Mouse (Mus musculus) MEL (cell line): ENCODE data around the gene Ppard. TPM values are rescaled to one million over a fixed set of nuclear protein-coding genes. Genes with fewer than 3 reads are reported as not detected.

Experiments used
- DNase-seq: peaks from one replicate; pipeline ENCODE4 v3.0.0; 2011; ENCODE audit warnings: low read depth, low spot score
- H3K27ac ChIP-seq: 2 replicates; pipeline ENCODE4 v1.5.1; 2012; ENCODE audit warnings: low read depth, mild to moderate bottlenecking, control low read depth, low read length, moderate library complexity; ENCODE audit not compliant: control insufficient read depth
- H3K27me3 ChIP-seq, 2 experiments: fragments of 150-350 bp in 1 of 2; sonication (generic) in 1 of 2; 2 replicates each; pipeline ENCODE4 v1.6.1; 2012; ENCODE audit warnings: low read length in 2 of 2, mild to moderate bottlenecking in 2 of 2, improper control_type of control experiment in 1 of 2, moderate library complexity in 1 of 2; ENCODE audit not compliant: insufficient read depth in 2 of 2, control insufficient read depth in 1 of 2
- H3K36me3 ChIP-seq, 2 experiments: 2 replicates each; pipeline ENCODE4 v1.6.1; 2012 to 2014; ENCODE audit warnings: low read length in 2 of 2, improper control_type of control experiment in 1 of 2, inconsistent platforms in 1 of 2, mild to moderate bottlenecking in 1 of 2; ENCODE audit not compliant: insufficient read depth in 2 of 2, control insufficient read depth in 1 of 2
- H3K4me1 ChIP-seq, 2 experiments: fragments of 150-350 bp in 1 of 2; sonication (generic) in 1 of 2; 2 replicates each; pipeline ENCODE4 v1.6.1; 2012; ENCODE audit warnings: low read length in 2 of 2, improper control_type of control experiment in 1 of 2, mild to moderate bottlenecking in 1 of 2; ENCODE audit not compliant: insufficient read depth in 2 of 2, control insufficient read depth in 1 of 2
- H3K4me3 ChIP-seq, 2 experiments: fragments of 150-350 bp in 1 of 2; sonication (generic) in 1 of 2; 2 replicates each; pipeline ENCODE4 v1.5.1; 2012; ENCODE audit warnings: low read depth in 2 of 2, low read length in 2 of 2, mild to moderate bottlenecking in 2 of 2, moderate library complexity in 2 of 2, control low read depth in 1 of 2, improper control_type of control experiment in 1 of 2; ENCODE audit not compliant: control insufficient read depth in 1 of 2, insufficient read depth in 1 of 2
- H3K79me2 ChIP-seq: 2 replicates; pipeline ENCODE4 v1.6.1; 2012; ENCODE audit warnings: mild to moderate bottlenecking, low read length, moderate library complexity; ENCODE audit not compliant: control insufficient read depth, poor library complexity, insufficient read depth
- H3K9ac ChIP-seq: 2 replicates; pipeline ENCODE4 v1.6.1; 2012; ENCODE audit warnings: low read depth, mild to moderate bottlenecking, control low read depth, low read length, moderate library complexity; ENCODE audit not compliant: control insufficient read depth, poor library complexity, severe bottlenecking
- H3K9me3 ChIP-seq: fragments of 150-350 bp; sonication (generic); replicated peaks from 2 replicates; pipeline ENCODE4 v1.6.1; 2012; ENCODE audit warnings: mild to moderate bottlenecking, low read length, improper control_type of control experiment, moderate library complexity; ENCODE audit not compliant: insufficient read depth
- CHD1 ChIP-seq: IDR thresholded peaks from 2 replicates; pipeline ENCODE4 v1.6.1; 2012; ENCODE audit warnings: low read depth, mild to moderate bottlenecking, inconsistent platforms, low read length, improper control_type of control experiment
- CHD2 ChIP-seq: IDR thresholded peaks from 2 replicates; pipeline ENCODE4 v1.6.1; 2011; ENCODE audit warnings: low read length, improper control_type of control experiment
- CTCF ChIP-seq, 3 experiments: IDR thresholded peaks in 2 of 3; conservative IDR thresholded peaks in 1 of 3; 2 replicates each; pipeline ENCODE4 v1.5.1; 2011 to 2012; ENCODE audit warnings: low read length in 3 of 3, low read depth in 2 of 3, mild to moderate bottlenecking in 2 of 3, improper control_type of control experiment in 1 of 3, inconsistent platforms in 1 of 3, mixed read lengths in 1 of 3, moderate library complexity in 1 of 3; ENCODE audit not compliant: control insufficient read depth in 1 of 3, insufficient read depth in 1 of 3, poor library complexity in 1 of 3, severe bottlenecking in 1 of 3
- ETS1 ChIP-seq: IDR thresholded peaks from 2 replicates; pipeline ENCODE4 v1.6.1; 2012; ENCODE audit warnings: low read depth, mild to moderate bottlenecking, inconsistent platforms, low read length, improper control_type of control experiment, moderate library complexity
- GABPA ChIP-seq: IDR thresholded peaks from 2 replicates; pipeline ENCODE4 v1.6.1; 2012; ENCODE audit warnings: low read depth, mild to moderate bottlenecking, inconsistent platforms, low read length, improper control_type of control experiment, moderate library complexity
- GATA1 ChIP-seq: IDR thresholded peaks from 2 replicates; pipeline ENCODE4 v1.6.1; 2011; ENCODE audit warnings: low read depth, low read length, improper control_type of control experiment
- MAX ChIP-seq: IDR thresholded peaks from 2 replicates; pipeline ENCODE4 v1.6.1; 2011; ENCODE audit warnings: low read length, improper control_type of control experiment
- MAZ ChIP-seq: IDR thresholded peaks from 2 replicates; pipeline ENCODE4 v1.6.1; 2012; ENCODE audit warnings: low read depth, mild to moderate bottlenecking, inconsistent platforms, low read length, improper control_type of control experiment
- MEF2A ChIP-seq: IDR thresholded peaks from 2 replicates; pipeline ENCODE4 v1.6.1; 2014; ENCODE audit warnings: low read depth, mild to moderate bottlenecking, inconsistent platforms, low read length, improper control_type of control experiment; ENCODE audit not compliant: poor library complexity, insufficient replicate concordance, severe bottlenecking; ENCODE audit errors: extremely low read depth
- MYB ChIP-seq: IDR thresholded peaks from 2 replicates; pipeline ENCODE4 v1.6.1; 2011; ENCODE audit warnings: mild to moderate bottlenecking, low read depth, low read length, improper control_type of control experiment
- POLR2AphosphoS2 ChIP-seq: IDR thresholded peaks from 2 replicates; pipeline ENCODE4 v1.6.1; 2011; ENCODE audit warnings: low read length, improper control_type of control experiment
- RAD21 ChIP-seq: IDR thresholded peaks from 2 replicates; pipeline ENCODE4 v1.6.1; 2011; ENCODE audit warnings: mild to moderate bottlenecking, low read depth, low read length, improper control_type of control experiment
- SIN3A ChIP-seq: IDR thresholded peaks from 2 replicates; pipeline ENCODE4 v1.6.1; 2012; ENCODE audit warnings: low read length, improper control_type of control experiment, inconsistent platforms
- SMC3 ChIP-seq: IDR thresholded peaks from 2 replicates; pipeline ENCODE4 v1.6.1; 2011; ENCODE audit warnings: low read depth, low read length, improper control_type of control experiment
- TBP ChIP-seq: IDR thresholded peaks from 2 replicates; pipeline ENCODE4 v1.8.0; 2011; ENCODE audit warnings: low read depth, low read length, improper control_type of control experiment
- ZKSCAN1 ChIP-seq: IDR thresholded peaks from 2 replicates; pipeline ENCODE4 v1.6.1; 2012; ENCODE audit warnings: low read depth, mild to moderate bottlenecking, inconsistent platforms, low read length, improper control_type of control experiment, moderate library complexity
- polyA plus RNA-seq, 2 experiments: library from polyadenylated mRNA; stranded (reverse) in 1 of 2; unstranded in 1 of 2; fragments of >175 nt in 1 of 2; fragments of >200 nt in 1 of 2; gene quantifications; 2 replicates each; pipeline versions ENCODE4 v1.2.1 to v1.2.4; 2012; ENCODE audit warnings: low replicate concordance in 2 of 2, low read depth in 1 of 2; ENCODE audit not compliant: insufficient read length in 2 of 2, insufficient read depth in 1 of 2, missing spikeins in 1 of 2
- total RNA-seq: library from RNA; depleted of rRNA; stranded (reverse); fragments of 300-350 nt; gene quantifications from 2 replicates; pipeline ENCODE4 v1.2.3, GENCODE M21; 2012

Gene Ppard
- total and polyA plus RNA-seq, 3 experiments = 3.5 to 12.7 TPM; not detected in 1

DNA sequence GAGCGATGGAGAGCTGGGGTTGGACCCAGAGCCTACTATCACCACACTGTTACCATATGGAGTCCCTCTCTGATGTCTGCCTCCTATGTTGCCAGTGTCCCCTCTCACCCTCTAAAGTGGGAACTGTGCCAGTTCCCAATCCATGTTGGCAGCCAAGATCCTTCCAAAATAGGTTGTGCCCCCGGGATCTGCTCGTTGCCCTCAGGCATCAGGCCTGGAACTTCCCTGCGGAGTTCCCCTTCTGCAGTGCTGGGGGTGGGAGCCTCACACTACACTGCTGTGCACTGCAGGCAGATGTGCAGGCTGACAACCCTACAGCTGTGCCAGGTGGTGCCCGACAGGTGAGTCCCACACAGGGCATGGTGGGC is 19.8 kb downstream of the Ppard start:
- no peak for DNase-seq
- Histone ChIP-seq H3K36me3 (peaks cover 0 to 12% of the 10 kb centered on the region in 2 experiments; a peak in 3 of 4 replicates), H3K27ac (no peak overlapping the region), H3K79me2 (no peaks in the 10 kb centered on the region), H3K9ac (no peak overlapping the region), H3K4me1 (peaks cover 3 to 17% of the 10 kb centered on the region in 2 experiments; a peak in 3 of 4 replicates), H3K27me3 (no peaks in the 10 kb centered on the region), H3K4me3 (no peak overlapping the region), H3K9me3 (no peaks in the 10 kb centered on the region)
- no peak for TF ChIP-seq TBP
- TF ChIP-seq MAZ = no peak
- no peak for TF ChIP-seq CHD1
- TF ChIP-seq ZKSCAN1 = no peak
- no peak for TF ChIP-seq MAX
- TF ChIP-seq CTCF (IDR thresholded peaks at IDR 0.05 in 2 of 3, conservative IDR thresholded peaks at IDR 0.05 in 1 of 3; ENCODE audit: control insufficient read depth in 1 of 3, insufficient read depth in 1 of 3, low read depth in 2 of 3, low read length in 3 of 3, poor library complexity in 1 of 3, severe bottlenecking in 1 of 3) = no peak
- TF ChIP-seq ETS1 = no peak
- no peak for TF ChIP-seq MYB
- no peak for TF ChIP-seq SIN3A
- no peak for TF ChIP-seq CHD2

DNA sequence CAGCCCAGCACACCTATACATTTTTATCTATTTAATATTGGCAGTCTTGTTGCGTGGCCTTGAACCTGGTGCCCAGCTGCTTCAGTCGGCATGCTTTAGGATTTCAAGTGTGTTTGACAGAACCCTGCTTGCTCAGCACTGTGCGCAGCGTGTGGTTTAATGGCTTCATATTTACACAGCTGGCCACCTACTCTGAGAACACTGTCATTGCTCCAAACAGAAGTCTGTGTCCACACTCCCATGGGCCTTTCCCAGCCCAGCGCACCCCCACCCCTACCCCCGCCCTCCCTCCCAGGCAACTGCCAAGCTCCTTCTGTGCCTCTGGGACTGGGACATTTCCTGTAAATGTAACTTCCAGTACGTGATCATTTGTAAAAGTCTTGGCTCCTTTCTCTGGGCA is 20.7 kb downstream of the Ppard start:
- Histone ChIP-seq H3K27ac (no peak overlapping the region), H3K4me3 (no peak overlapping the region), H3K9ac (no peak overlapping the region), H3K9me3 (no peaks in the 10 kb centered on the region), H3K4me1 (peaks cover 3 to 17% of the 10 kb centered on the region in 2 experiments; a peak in 3 of 4 replicates), H3K36me3 (peaks cover 0 to 12% of the 10 kb centered on the region in 2 experiments; a peak in 3 of 4 replicates), H3K79me2 (no peaks in the 10 kb centered on the region), H3K27me3 (no peaks in the 10 kb centered on the region)
- TF ChIP-seq GABPA = no peak
- TF ChIP-seq SMC3 = no peak
- no peak for TF ChIP-seq MEF2A
- no peak for TF ChIP-seq RAD21
- TF ChIP-seq POLR2AphosphoS2 = no peak
- DNase-seq = no peak

DNA sequence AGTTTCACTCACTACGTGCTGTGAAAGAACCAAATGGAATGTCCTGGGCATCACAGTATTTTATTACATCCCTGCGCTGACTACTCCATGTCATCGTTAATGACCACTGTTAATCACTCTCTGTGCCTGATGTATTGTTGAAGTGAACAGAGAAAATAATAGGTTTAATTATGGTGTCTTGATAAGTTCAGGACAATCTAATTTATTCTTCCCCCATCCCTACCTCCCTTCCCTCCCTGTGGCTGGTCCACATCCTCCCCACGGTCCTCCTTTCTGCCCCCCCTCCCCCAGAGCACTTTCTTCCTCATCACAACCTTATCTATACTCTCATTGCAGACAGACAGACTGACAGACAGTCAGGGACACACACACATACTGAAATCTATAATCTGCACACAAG is 22.3 kb downstream of the Ppard start:
- H3K4me1 ChIP-seq = peaks cover 3 to 17% of the 10 kb centered on the region in 2 experiments; a peak in 3 of 4 replicates
- no peak overlapping the region for H3K27ac ChIP-seq
- H3K9ac ChIP-seq = no peak overlapping the region
- H3K27me3 ChIP-seq = no peaks in the 10 kb centered on the region
- H3K9me3 ChIP-seq = no peaks in the 10 kb centered on the region
- TF ChIP-seq GABPA (no peak), GATA1 (peak; percentile 42; the same call in 1 of the 2 replicates)
- H3K4me3 ChIP-seq = no peak overlapping the region
- no peaks in the 10 kb centered on the region for H3K79me2 ChIP-seq
- DNase-seq = peak; percentile 31
- peaks cover 0 to 12% of the 10 kb centered on the region in 2 experiments; a peak in 3 of 4 replicates for H3K36me3 ChIP-seq
